Mouse (Mus musculus): Measurements from ENCODE around the gene Fry.

Fry gene

DNA sequence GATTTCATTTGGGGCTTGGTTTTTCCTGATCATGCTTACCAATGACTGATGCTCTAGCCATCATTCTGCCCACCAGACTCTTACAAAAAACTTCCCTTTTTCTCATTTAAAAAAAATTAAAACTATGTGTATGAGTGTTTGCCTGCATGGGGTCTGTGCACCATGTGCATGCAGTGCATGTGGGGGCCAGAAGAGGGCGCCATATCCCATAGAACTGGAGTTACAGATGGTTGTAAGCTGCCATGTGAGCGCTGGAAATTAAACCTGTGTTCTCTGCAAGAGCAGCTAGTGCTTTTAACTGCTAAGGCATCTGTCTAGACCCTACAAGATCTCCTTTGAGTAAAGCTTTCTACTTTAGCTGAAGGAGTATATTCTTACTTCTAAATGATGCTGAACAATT is 162.6 kb downstream of the Fry start:
- DNase-seq: peak; percentile 11

DNA sequence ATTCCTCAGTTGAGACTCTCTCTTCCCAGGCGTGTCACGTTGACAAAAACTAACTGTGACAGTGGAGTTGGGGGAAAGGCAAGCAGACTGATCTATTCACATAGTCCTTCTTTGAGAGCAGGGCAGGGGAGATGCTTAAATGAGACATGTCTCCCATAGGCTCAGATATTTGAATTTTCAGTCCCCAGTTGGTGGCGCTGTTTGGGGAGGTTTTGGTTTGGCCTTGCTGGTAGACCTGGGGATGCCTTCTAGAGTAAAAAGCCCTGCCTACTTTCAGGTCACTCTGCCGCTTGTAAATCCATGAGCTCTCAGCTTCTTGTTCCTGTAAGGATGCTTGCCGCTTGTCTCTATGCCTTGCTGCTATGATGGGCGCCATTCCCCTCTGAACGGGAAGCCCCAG is 163.6 kb downstream of the Fry start:
- DNase-seq: no peak

DNA sequence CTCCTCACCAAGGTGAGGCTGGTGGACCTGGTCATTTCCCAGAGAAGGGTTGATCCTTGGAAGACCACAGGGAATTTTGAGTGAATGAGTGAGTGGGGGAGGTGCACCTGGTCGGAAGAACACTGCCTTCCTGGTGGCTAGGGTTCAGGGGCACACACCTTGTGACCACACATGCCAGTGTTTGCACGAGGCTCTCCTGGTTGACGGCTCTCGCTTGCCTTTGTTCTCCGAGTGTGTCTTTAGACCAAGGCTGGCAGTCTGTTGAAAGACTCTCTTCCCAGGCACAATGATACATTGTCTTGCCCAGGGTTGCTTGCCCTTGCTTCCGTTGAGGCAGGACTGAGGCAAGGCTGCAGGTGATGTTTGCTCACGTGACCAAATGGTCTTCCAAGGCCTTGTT is 169.5 kb downstream of the Fry start:
- DNase-seq: no peak

DNA sequence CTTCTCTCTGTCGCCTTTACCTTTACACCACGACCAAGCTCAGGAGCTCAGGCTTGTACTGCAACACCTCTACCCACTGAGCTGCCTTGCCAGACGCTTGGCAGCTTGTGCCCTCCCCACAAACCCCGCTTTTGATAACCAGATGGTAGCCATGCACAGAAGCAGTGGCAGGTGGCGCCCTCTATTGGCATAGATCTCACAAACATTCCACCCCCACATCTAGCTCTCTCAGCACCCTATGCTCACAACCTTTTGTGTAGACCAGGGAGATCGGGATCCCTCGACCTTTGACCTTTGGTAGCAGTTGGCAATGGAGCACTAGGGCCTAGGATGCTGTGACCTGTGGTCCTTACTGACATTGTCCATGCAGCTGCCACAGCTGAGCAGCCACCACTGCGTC is 171.2 kb downstream of the Fry start:
- peak; percentile 52 for DNase-seq

DNA sequence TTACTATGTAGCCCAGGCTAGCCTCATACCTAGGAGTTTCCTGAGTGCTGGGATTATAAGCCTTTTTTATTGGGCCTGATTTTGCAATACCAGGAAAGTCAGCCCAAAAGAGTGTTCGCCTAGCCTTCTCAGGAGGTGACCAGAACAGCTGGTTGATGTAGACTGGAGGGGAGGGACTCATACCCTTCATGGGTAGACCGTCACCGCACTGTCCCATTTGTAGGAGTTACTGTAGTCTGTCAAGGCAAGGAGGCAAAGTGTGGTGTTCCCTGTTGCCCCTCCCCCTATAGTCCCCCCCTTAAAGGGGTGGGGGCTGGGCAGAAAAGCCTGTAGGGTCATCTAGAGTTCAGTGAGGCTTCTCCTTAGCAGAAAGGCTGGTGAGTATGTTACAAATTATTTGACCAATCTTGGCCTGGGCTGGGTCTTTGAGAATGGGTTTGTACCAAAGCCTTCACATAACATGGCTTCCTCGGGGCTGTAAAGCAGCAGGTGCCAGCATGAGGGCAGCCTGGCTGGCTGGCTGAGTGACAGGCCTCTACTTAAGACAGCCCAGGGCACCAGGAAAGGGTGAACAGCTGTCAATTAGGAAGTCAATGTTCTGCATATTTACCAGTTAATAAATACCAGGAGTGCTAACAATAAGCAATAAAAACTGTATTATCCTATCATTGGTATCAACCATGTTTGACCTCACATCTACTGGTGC is 172.2 kb downstream of the Fry start:
- DNase-seq: no peak

DNA sequence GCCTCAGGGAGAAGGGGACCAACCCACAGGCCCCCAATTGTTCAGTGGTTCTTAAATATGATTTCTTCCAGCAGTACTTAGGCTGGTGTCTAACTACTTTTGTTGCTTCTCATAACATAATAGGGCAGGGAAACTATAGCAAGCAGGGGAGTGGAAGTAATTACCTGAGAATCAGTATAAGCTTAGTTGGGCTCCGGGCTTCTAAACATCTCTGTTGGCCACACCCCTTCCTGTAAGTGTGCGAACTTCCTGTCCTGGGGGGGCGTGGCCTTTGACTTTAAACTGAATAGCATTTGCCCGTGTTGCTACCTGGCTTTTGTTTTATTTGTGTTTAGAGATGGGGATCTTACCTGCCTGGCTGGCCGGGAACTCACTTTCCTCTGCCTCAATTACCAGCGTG is 172.8 kb downstream of the Fry start:
- peak; percentile 23 for DNase-seq

DNA sequence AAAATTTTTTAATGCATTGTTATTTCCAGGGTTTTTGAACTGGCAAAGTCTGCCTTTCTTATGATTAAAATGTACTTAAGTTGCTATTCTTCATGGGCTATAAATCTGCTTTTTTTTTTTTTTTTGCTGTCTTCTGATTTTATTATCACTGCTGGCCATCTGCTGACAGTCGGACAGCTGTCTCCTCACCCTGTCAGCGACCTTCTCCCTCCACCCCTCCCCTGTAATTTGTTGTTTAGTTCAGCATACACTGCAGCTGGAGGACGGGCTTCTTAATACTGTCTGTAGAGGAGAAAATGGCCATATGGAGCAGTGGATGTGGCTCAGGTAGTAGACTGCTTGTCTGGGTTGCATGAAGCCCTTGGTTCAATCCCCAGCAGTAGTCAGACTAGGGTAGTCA is 173.7 kb downstream of the Fry start:
- no peak for DNase-seq

DNA sequence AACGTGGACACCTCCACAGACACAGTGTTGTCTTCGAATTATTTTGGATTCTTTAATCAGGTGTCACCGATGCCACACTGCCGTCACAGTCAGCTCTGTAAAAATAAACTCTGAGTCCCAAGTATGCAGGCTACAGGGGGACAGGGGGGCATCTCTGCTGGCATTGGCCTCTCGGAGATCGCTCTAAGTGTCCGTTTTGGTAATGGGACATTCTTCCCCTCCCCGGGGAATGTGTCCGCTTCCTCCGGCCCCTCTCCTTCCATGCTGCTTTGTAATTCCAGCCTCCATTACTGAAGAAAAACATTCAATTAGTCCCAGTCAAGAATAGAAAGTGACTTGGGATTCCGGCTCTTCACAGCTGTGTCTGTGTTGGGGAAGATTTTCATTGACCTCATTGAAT is 175.9 kb downstream of the Fry start:
- DNase-seq: no peak

DNA sequence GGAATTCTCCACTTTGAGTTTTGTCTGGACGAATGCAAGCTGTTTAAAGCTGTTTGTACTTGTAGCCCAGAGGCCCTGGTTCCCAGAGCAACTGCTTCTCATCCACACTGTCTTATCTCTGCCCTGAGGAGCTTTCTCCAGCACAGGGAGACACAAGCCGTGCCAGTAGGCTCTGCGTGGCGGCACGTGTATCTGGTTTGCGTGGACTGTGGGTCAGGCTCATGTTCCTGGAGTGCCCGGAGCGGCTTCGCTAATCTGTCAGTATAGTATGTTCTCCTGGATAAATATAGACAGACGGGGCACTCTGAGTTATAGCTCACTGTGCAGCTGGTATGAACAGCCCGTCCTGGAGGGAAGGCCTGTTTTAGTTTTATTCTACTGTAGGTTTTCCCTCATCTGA is 176.7 kb downstream of the Fry start:
- no peak for DNase-seq

DNA sequence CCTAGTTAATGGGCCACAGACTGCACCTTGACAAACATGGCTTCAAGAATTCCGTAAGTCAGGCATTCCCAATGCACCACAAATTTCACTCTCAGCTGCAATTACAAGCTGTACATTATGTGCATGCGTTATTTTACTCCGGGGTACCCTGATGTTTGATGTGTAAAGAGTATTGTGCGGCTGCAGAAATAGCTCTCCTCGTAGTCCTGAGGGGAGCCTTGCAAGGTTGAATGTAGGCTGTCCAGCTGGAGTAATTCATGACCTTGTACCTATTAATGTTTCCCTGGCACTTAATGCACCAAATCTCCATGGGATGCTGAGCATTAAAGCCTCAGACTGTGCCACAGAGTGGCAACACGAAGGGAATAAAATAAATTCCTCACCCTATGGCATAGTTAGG is 180.5 kb downstream of the Fry start:
- DNase-seq: no peak

DNA sequence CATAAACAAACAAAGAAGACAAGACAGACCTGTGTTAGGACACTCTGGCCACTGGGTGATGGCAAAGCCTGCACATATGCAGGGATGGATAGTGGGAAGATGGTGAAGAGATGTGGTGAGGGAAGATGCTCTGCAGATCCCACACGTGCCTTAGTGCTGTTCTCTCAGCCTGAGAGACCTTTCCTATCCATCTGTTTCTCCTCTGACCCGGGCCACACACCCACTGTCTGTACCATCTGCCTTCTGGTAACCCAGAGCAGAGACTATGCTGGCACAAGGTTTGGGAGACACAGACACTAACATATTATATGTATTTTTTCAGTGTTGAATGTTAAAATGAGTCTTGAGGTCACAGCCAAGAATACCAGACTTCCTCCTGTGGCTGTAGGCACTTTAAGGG is 183.7 kb downstream of the Fry start:
- DNase-seq: no peak

DNA sequence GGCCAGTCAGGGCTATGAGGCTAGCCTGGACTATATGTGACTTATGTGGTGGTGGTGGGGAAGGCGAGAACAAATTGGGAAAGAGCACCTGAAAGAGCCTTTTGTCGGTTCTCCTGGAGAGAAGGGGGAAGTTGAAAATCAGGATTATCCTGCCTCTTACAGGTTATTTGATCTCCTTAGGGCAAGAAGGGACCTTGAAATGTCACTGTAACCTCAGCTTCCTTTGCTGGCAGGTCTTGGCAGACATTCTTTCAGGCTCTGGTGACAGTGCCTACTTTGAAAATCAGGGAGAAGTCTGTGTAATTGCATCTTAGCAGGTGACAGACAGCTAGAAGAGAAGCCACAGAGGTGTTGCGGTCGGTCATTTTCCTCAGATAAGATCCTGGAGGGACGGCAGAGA is 184.6 kb downstream of the Fry start:
- DNase-seq: no peak

DNA sequence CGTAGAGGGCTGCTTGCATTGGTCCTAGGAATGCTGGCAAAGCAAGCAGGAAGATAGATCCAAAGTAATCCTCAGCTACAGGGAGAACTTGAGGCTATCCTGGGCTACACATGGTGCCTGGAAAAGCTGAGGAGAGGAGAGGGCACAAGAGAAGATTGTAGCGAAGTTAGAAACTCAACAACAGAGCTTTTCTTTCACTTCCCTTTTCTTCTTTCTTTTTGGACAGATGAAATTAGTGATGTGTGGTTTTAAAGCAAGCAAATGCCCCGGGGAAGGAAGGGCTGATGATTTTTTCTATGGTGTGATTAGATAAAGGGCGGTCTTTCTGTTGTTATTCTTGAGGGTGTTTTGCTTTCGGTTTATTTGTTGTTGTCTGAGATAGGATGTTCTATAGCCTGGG is 188.1 kb downstream of the Fry start:
- no peak for DNase-seq

DNA sequence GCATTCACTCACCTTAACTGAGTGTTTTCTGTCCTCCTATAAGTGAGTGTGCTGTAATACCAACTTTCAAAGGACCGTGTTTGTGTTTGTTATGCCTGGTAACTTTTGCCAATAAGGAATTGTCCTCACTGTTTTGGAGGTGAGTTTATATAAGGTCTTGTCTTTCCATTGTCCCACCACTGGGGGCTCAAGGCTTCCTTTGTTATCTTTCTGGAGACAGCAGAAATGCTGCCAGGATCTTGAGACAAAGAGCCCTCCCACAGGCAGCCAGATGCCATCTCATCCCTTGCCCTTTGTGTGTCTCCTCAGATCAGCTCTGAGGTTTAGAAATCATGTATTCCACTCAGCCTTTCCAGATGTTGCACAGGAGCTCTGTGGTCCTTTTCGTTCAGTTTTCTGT is 194.8 kb downstream of the Fry start:
- no peak for DNase-seq

DNA sequence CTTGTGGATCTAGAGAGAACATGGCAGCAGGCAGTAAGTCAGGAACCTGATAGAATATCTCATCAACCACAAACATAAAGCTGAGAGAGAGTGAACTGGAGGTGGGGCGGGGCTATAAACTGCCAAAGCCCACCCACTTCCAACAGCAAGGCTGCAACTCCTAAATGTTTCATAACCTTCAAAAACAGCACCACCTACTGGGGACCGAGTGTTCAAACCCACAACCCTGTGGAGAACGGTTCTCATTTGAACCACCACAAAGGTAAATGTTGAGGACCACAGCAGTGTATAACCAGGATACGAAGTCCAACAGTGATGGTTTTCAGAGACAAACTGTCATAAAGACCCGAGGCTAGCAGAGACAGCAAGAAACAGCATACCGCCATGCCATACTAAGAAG is 196.1 kb downstream of the Fry start:
- DNase-seq: no peak

DNA sequence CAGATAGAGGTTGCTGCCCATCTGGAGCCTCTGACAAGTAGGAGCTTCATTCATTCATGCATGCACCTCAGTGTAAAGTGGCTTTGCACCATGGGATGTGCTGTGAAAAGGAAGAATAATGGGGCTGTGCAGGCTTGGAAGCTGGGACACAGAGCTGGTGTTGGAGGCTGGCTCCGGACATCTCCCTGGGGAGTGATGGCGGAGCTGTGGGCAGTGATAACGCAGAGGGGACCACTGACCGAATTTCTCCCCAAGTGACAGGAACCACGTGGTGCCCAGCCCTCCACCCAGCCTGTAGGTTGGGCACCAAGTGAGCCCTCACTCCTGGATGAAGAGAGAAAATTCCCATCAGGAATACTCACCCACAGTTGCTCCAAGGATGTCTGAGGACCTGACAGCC is 207.0 kb downstream of the Fry start:
- DNase-seq: no peak

DNA sequence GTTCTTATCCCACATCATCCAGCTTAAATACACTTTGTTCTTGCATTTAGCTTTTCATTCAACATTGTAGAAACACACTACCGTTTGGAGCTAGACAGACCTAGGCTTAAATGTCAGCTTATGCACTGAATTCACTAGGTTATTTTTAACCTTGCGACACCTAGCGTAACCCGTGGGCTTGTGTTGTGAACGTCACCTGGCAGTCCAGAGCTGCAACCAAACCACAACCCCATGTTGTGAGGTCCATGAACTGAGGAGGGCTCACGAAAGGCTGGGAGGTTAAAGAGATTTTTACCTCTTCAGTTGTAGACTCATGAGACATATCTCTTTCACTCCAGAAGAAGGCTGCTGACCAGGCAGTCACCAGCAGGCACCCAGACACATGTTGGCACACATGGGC is 210.2 kb downstream of the Fry start:
- DNase-seq: no peak

DNA sequence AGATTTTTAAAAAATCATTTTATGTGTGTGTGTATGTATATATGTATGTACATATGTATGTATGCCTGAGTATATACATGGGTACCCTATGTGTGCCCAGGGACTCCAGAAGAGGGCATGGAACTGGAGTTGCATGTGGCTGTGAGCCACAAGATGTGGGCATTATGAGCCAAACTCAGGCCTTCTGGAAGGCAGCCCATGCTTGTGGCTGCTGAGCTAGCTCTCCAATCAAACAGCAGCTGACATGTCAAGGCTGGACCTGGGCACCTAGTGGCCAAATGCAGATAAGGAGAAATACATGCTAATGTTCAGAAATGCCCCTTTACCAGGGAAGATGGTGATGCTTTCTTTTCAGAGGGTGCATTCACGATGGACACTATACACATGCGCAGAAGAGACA is 213.4 kb downstream of the Fry start:
- DNase-seq: no peak

DNA sequence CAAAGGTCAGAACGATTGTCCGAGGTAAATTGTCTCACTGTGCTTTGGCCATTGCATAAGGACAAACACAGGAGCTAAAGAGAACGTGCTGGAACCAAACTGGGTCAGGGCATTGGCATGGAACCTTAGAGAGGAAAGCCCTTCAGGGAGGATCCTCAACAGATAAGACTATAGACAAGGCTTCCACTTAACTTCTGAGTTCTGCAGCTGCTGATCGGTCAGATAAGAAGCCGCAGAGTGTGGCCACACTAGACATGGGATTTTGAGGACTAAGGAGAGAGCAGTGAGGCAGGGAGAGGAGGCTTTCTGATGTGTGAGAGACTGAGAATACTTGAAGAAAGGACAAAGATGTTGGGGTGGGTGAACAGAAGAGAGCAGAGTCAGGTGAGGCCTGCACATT is 214.4 kb downstream of the Fry start:
- no peak for DNase-seq

DNA sequence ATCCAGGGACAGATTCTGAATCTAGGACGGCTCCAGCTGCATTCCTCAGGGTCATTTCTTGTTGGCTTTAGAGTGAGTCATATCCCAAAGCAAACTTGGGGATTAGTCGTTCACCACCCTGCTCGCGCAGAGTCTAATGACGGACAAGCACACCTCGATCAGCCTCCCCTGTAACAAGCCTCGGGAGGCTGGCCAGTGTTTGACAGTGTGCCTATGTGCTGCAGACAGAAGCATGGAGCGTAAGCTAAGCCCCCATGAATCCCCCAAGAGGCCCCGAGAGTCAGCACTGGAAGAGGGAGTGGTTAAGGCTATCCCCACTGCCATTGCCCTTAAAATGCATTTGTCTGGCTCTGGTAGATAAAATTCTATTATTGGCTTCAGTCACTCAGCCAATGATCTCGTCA is 214.9 kb downstream of the Fry start:
- DNase-seq: no peak

DNA sequence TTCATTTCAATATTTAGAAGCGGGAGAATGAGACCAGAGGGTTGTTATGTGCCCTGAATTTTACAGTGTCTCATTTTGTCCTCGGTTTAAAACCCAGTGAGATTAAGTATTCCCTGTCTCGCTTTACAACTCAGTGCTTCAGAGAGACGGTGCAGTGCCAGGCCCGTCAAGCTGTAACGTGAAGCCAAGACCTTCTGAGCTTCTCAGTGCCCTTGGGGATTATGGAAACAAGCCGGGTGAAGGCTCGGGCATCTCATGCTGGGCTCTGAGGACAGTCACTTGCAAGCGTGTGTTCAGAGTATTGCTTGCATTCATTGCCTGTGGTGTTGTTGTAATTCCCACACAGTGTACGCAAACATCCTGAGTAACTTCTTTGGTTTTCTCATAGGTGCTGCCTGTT is 218.0 kb downstream of the Fry start:
- no peak for DNase-seq

DNA sequence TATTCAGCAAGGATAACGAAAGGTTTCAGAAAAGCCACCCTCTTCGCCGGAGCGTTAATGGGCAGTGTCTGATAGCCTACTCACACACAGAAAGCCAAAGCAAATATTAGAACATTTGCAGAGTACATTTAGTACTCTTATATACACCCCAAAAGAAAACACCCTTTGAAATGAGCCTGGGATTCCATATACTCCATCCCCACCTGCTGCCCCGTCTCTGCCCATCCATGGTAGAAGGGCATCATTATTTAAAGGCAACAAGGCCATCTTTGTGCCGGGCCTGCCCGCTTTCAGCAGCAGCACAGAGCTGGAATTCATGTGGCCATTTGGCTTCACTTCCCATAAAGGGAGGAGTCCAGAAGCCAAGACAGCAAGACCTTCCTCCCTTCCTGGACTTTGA is 219.3 kb downstream of the Fry start:
- no peak for DNase-seq

DNA sequence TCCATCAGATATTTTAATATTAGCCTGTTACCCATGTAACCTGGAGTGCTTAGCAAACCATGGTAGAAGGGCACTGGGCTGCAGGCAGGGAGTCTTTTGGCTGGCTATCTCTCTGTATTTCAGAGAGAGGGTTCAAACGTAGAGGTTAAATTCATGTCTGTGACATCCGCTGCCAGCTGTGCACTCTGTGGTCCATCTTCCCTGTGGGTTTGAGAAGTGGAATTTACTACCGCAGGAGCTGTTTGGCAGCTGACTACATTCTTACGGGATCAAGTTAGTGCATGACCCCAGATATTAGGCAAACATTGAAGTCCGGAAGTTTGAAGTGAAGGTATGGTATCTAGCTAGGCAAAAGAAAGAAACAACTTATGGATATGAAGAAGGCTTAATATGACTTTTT is 222.5 kb downstream of the Fry start:
- no peak for DNase-seq

DNA sequence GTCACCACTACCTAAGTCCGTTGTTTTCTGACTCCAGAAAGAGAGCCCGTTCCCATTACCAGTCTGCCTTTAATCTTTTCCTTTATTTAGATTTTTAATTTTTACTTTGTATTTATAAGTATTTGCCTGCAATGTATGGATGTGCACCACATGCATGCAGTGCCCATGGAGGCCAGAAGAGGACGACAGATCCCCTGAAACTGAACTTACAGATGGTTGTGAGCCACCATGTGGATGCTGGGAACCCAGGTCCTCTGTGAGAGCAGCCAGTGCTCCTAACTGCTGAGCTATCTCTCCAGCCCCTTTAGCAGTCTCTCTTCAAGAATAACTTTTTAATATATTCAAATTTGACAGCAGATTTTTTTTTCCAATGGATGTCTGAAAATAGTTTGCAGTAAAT is 223.7 kb downstream of the Fry start:
- DNase-seq: no peak

DNA sequence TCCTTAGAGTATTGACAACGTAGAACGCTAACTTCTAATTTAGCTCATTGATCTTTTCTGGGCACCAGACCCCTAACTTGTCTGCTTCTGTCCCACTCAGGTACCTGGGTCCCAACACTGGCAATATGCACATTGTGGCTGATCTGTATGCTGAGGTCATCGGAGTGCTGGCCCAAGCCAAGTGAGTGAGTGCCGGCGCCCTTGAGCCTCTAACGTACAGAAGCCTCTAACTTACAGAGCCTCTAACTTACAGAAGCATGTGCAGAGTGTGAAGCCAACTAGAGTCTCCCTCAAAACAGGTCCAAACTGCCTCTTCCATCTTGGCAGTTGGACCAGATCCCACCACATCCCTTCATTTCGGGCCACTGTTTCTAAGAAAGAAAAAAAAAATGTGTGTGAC is 227.5 kb downstream of the Fry start:
- DNase-seq: no peak

DNA sequence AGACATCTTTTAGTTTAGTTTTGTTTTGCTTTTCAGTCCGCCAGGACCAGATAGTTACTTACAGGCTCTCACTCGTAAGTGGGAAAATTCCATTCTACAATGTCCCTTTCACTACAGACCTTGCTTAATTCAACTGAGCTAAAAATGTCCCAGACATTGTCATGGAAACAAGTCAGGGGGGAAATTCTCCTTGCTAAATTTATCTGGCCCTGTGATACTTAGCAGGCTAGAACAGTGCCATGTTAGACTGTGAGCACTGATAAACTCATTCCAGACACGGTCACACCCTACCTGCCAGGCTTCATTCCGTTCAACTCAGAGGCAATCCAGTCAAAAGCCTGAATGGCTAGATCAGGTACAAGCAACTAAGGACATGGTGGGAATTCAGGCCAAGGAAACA is 227.9 kb downstream of the Fry start:
- no peak for DNase-seq

All from thymus, postnatal 4 days (tissue).